Mouse (Mus musculus): ENCODE measurements around the gene Ccl28.
"Not testable (repeated sequence)": the region's sequence is repeated elsewhere in the genome, so short reads cannot be mapped to it uniquely, and the experiment has no call there.

Ccl28 gene

DNA sequence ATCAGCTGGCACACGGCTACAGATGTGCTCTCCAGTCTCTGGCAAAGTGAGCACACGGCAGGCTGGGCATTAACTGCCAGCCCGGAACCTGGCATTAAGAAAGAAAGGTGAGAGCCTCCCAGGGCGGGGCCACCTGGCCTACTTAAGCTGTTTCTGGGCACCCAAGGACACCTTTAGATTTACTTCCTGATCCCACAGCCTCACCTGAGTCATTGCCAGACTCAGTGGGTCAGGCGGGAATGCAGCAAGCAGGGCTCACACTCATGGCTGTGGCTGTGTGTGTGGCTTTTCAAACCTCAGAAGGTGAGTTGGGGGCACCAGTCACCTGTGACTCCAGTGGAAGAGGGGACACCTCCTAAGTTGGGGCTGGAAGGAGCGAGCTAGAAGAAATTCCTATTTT, at the start of gene Ccl28:
Gene Ccl28 (plus strand): TSS at position 186 of the 400 bp plus-strand sequence.
- DNase-seq = no peak

- peak; percentile 42 to 44 for DNase-seq
Observed at GRCm38 (mm10) chr13:119596321-119597211, 27.1 kb upstream of the Ccl28 start.

DNA sequence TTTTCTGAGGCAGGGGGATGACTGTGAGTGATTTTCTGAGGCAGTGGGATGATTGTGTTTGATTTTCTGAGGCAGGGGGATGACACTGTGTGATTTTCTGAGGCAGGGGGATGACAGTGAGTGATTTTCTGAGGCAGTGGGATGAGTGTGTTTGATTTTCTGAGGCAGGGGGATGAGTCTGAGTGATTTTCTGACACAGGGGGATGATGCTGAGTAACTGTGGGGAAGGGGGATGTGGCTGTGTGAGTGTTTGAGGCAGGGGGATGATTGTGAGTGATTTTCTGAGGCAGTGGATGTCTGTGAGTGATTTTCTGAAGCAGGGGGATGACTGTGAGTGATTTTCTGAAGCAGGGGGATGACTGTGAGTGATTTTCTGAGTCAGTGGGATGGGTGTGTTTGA, 25.2 kb upstream of the Ccl28 start:
- peak in 1 of 2 experiments; percentile 10 for DNase-seq

DNA sequence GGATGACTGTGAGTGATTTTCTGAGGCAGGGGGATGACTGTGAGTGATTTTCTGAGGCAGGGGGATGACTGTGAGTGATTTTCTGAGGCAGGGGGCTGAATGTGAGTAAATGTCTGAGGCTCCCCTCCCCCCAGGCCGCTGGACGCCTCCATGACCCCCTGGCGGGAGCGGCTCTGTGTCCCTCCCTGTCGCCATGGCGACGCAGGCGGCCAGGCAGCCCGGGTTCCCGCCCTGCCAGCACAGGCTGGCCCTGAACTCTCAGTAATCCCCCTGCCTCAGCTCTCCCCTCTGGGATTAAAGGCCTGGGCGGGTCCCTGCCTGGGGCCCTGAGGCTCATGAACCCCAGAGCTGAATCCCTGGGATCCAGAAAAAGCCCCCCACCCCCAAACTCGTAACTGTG, 24.6 kb upstream of the Ccl28 start:
- peak; percentile 36 to 51 for DNase-seq

DNA sequence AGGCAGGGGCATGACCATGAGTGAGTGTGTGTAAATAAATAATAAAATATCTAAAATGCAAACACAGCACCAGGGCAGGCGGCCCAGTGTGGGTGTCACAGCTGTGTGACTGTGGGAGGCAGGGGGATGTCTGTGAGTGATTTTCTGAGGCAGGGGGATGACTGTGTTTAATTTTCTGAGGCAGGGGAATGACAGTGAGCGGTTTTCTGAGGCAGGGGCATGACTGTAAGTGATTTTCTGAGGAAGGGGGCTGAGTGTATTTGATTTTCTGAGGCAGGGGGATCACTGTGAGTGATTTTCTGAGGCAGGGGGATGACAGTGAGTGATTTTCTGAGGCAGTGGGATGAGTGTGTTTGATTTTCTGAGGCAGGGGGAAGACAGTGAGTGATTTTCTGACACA, 24.1 kb upstream of the Ccl28 start:
- not testable (repeated sequence) for DNase-seq

GRCm38 (mm10) chr13:119600166-119600565, 23.5 kb upstream of the Ccl28 start:
- peak; percentile 44 to 55 for DNase-seq

GRCm38 (mm10) chr13:119602688-119603331, 20.8 kb upstream of the Ccl28 start:
- peak; percentile 64 to 77 for DNase-seq

- DNase-seq = not testable (repeated sequence)
Observed at GRCm38 (mm10) chr13:119603890-119604289, 19.7 kb upstream of the Ccl28 start.

- not testable (repeated sequence) for DNase-seq
Observed at GRCm38 (mm10) chr13:119604322-119604721, 19.3 kb upstream of the Ccl28 start.

GRCm38 (mm10) chr13:119618841-119619240, 4.8 kb upstream of the Ccl28 start:
- no peak for DNase-seq

- no peak for DNase-seq
Observed at GRCm38 (mm10) chr13:119619735-119620134, 3.9 kb upstream of the Ccl28 start.

GRCm38 (mm10) chr13:119625952-119626351, 2.3 kb downstream of the Ccl28 start:
- DNase-seq = peak in 1 of 2 experiments; percentile 26

- peak; percentile 90 for DNase-seq
Observed at GRCm38 (mm10) chr13:119631482-119632155, 8.0 kb downstream of the Ccl28 start.

DNA sequence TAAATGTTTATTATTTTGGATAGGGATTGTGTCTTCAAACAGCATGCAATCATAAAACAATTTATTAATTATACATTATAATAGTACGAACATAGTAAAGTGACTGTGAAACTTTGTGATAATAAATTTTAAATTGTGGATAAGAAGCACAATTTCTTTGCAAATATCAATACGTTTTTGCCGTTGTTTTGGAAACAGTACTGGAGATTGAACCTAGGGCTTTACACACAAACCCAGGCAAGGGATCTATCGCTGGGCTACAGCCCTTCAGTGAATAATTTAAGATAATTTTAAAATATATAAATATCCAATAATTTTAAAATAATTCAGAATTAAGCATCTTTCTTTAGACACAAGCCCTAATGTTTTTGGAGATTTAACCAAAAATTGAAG, 8.5 kb downstream of the Ccl28 start:
- no peak for DNase-seq

- DNase-seq = no peak
Observed at GRCm38 (mm10) chr13:119635496-119635895, 11.9 kb downstream of the Ccl28 start.

GRCm38 (mm10) chr13:119637837-119638236, 14.2 kb downstream of the Ccl28 start:
- DNase-seq = no peak

- DNase-seq = no peak
Observed at GRCm38 (mm10) chr13:119638449-119638848, 14.8 kb downstream of the Ccl28 start.

GRCm38 (mm10) chr13:119639302-119639701, 15.7 kb downstream of the Ccl28 start:
- DNase-seq = no peak

GRCm38 (mm10) chr13:119640504-119640903, 16.9 kb downstream of the Ccl28 start:
- DNase-seq = peak in 1 of 2 experiments; percentile 21

DNA sequence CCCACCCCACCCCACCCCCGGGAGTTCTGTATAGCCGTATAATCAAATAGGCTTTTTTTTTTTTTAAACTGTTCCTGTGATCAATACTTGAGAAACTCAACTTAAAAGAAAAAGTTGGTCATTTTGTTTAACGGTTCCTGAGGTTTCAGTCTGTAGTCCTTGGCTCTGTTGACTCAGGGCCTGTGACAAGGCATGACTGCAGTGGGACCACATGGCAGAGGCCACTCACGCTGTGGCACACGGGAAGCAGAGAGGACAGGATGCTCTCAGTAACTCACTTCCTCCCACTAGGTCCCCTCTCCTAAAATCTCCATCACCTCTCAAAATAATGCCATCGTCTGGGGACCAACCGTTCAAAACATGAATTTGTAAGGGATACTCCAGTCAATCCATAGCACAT, 17.5 kb downstream of the Ccl28 start:
- no peak for DNase-seq

GRCm38 (mm10) chr13:119644769-119645168, 21.1 kb downstream of the Ccl28 start:
- DNase-seq = no peak

- DNase-seq = no peak
Observed at GRCm38 (mm10) chr13:119646511-119646910, 22.9 kb downstream of the Ccl28 start.
